Mouse (Mus musculus): ENCODE measurements at regions not wholly inside any gene's neighbourhood (a gene's known extent, or its start where the extent isn't known, plus 50 kb on each side); places are given as distances from the start of the nearest gene placed in this dataset.

GRCm38 (mm10) chr12:27646497-27647307, 304.3 kb upstream of the Sox11 start:
- DNase-seq (ENCODE audit: low spot score in 2 of 2): no peak

- no peak for DNase-seq (ENCODE audit: low spot score in 2 of 2)
These were observed 277.2 kb upstream of the Sox11 start for GRCm38 (mm10) chr12:27619616-27620015.

DNA sequence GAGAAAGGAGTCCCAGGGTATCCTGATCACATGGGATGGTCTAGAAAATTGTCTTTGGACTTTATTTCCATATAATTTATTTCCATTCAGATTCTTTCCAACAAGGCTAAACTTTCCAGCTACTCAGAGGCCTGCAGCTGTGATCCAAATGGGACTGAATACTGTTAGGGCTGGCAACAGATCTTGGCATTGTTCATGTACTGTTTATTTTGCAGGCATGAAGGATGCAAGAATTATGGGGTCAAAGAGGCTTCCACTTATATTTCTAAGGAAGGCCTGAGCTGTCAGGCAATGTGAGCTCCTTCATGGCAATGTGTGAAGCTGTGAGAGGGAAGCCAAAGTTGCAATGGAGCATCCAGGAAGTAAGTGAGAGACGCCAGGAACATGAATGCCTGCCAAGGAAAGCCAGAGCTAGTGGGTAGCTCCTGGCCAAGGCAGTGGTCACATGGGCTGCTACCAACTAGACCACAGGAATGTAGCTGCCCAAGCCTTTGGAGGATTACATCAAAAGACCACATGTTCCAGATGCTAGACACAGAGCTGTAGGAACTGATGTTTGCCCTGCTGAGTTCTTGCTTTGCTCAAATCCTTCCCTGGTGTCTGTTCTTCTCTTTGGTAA, 261.8 kb upstream of the Sox11 start:
- peak in 1 of 2 experiments; percentile 47 for DNase-seq (ENCODE audit: low spot score in 2 of 2)

DNA sequence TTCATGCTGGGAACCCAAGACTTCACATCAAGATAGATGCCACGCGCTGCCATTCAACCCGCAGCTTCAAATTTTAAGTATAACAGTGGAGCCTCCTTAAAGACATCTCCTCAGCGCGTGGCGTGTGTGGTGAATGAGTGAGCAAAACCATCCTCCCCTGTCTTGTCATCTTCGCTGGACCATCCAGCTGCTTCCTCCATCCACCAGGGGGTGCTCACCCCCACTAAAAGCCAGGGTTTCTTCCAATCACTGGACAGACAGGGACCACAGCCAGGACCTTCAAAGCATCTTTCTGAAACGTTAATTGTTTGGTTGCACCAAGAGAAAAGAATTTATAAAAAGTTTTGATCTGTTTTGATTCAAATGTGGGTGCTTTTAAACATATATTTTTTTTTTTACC, 256.8 kb upstream of the Sox11 start:
- DNase-seq (ENCODE audit: low spot score in 2 of 2): peak; percentile 43 to 64

- DNase-seq (ENCODE audit: low spot score in 2 of 2): no peak
These were observed 255.5 kb upstream of the Sox11 start for GRCm38 (mm10) chr12:27597878-27598277.

- no peak for DNase-seq (ENCODE audit: low spot score in 2 of 2)
These were observed 254.9 kb upstream of the Sox11 start for GRCm38 (mm10) chr12:27597322-27597721.

DNA sequence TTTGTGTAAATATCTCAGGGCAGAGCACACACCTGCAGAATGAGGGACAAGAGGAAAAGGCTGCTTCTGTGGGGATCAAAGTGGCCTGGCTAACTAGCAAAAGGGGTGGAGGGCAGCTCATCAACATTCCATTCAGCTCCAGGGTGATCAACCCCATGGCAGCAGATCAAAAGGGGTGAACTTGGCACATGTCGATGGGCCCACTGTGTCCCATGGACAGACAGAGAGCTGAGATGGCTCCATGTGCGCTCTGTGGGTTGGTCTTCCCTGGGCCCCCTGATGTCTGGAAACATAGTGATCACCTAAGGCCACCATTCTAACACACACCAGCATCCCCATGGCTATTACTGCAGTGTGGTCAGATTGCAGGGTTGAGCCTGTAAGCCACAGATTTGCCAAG, 253.2 kb upstream of the Sox11 start:
- no peak for DNase-seq (ENCODE audit: low spot score in 2 of 2)

GRCm38 (mm10) chr12:27593436-27593835, 251.1 kb upstream of the Sox11 start:
- DNase-seq (ENCODE audit: low spot score in 2 of 2): no peak

DNA sequence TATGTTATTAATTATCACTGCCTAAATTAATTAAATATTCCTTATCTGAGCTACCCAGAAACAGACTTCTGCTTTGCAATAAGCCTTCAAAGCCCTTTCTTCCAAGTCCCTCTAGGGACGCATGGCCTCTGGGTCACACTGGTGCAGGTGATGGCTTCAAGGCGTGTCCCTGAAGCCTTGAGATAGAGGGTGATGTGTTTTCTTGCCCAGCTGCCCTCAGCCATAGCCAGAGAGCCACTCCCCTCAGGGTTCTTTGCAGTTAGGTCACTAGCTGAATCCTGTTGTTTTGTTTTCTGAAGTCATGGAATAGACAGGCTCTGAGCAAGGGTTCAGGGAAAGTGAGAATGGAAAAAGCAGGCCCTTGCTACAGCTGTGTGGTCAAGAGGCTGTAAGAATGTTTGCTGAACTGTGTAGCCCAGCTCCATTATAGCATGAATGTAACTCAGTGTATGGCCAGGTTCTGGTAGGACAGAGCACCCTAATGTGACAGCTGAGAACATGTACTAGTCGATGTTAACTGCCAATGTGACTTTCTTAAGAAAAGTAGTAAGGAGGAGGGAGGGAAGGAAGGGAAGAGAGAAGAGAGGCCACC, 233.8 kb upstream of the Sox11 start:
- no peak for DNase-seq (ENCODE audit: low spot score in 2 of 2)

GRCm38 (mm10) chr12:27575629-27576028, 233.3 kb upstream of the Sox11 start:
- DNase-seq (ENCODE audit: low spot score in 2 of 2): no peak

DNA sequence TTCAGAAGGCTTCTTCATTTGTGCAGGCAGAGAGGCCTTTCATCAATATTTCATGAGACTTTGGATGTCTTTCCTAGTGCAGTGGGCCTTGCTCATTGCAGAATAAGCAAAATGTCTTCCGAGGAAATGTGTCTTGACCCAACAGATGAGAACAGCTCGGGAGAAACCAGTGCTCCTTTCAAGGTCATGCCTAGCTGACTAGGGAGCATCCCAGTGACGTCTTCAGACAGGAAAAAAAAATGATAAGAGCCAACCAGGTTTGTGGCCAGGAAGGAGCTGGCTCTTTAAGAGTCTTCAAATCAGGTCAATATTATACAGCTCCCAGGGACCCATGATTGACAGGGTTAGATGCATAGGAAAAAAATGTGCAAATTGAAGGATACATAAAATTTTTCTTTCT, 224.9 kb upstream of the Sox11 start:
- DNase-seq (ENCODE audit: low spot score in 2 of 2): no peak

- DNase-seq (ENCODE audit: low spot score in 2 of 2): no peak
These were observed 223.7 kb upstream of the Sox11 start for GRCm38 (mm10) chr12:27565965-27566507.

DNA sequence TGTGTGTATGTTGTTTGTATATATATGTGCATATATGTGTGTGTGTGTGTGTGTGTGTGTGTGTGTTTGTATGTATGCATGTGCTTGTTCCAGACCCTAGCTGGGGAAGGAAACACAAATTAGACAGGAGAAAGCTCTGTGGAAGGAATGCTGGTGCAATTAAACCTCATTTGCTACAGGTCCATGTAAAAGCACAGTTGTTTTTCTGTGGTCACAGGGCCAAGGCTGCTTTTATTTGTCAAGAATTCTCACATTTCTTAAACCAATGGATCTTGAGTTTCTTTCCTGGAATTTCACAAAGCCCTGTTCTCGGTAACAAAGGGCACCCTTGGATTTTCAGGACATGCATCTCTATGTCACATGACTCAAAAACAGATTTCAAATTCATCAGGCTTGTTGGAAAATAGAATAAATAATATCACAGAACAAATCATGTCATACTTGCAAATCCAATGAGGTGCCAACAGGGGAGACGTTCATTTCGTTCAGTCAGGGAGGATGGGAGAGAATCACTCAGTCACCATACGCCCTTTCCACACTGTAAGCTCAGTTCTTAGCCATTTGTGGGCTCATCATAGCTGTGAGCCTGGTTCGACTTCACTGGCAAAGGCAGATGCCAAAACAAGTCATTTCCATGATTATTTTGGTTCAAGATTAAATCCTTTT, 222.4 kb upstream of the Sox11 start:
- DNase-seq (ENCODE audit: low spot score in 2 of 2): no peak

GRCm38 (mm10) chr12:27563900-27564299, 221.5 kb upstream of the Sox11 start:
- no peak for DNase-seq (ENCODE audit: low spot score in 2 of 2)

GRCm38 (mm10) chr12:27552809-27553208, 210.4 kb upstream of the Sox11 start:
- no peak for DNase-seq (ENCODE audit: low spot score in 2 of 2)

DNA sequence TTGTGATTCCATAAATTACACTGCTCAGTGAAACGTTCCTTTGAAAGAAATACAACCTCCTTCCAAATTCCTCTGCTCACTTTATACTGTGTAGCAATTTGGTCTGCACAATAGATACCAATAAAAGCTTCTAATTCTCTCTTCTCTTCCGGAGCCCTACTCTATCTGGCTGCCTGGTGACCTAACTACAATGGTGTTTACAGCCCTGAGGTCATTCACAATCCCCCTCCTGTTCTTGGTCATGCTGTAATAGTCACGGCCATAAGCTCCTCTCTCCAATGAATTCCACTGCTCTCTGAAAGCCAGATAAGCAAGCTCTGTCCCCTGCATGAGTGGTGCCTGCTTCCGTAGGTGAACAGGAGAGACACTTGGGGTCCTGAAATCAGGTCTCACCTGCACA, 195.8 kb upstream of the Sox11 start:
- DNase-seq (ENCODE audit: low spot score in 2 of 2): no peak

- no peak for DNase-seq (ENCODE audit: low spot score in 2 of 2)
These were observed 195.1 kb upstream of the Sox11 start for GRCm38 (mm10) chr12:27537507-27537906.

GRCm38 (mm10) chr12:27537017-27537416, 194.6 kb upstream of the Sox11 start:
- DNase-seq (ENCODE audit: low spot score in 2 of 2): no peak

- no peak for DNase-seq (ENCODE audit: low spot score in 2 of 2)
These were observed 183.2 kb upstream of the Sox11 start for GRCm38 (mm10) chr12:27525604-27526003.

GRCm38 (mm10) chr12:27513253-27513652, 170.9 kb upstream of the Sox11 start:
- DNase-seq (ENCODE audit: low spot score in 2 of 2): no peak

- no peak for DNase-seq (ENCODE audit: low spot score in 2 of 2)
These were observed 165.8 kb upstream of the Sox11 start for GRCm38 (mm10) chr12:27508226-27508560.
